Mouse (Mus musculus) naive thymus-derived CD4-positive, alpha-beta T cell, adult 2 months (primary cell): ENCODE results near the gene Hivep2.

Experiments used
- DNase-seq: peaks from one replicate; pipeline ENCODE4 v3.0.0-alpha.2; 2011; ENCODE audit warnings: low read depth

Gene Hivep2

DNA sequence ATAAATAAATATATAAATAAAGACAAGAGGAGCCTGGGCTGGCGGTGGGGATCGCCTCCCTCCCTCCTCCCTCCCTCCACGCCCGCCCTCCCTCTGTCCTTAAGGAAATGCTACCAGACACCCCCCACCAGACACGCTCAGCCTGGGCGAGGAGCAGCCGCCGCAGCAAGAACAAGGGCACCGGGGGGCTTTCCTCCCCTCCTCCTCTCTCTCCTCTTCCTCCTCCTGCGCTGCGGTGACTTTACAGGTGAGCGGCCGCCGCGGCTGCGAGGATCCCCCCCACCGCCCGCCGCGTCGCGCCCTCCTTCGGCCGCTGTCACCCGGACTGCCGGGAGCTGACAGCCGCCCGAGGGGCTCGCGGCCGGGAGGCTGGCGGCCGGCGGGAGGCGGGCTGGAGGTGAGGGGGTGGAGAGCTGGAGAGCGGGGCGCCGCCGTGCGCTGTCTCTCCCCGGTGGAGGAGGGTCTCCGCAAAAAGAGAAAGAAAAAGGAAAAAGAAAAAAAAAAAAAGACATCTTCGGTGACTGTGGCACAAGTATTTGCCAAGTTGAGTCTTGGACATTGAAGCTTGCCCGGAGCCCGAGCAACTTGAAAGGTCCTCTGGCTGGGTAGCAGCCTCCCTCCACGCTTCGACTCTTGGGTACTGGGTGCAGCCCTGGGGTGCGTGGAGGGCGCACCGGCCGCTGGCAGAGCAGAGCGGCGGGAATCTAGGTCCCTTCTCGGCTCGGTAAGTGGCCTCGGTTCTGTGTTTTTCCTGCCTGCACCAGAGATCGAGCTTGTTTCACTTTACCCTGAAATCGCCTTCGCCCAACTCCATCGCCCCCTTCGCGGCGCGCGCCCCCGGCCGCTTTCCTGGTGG is at the start of gene Hivep2:
Hivep2 (plus strand) TSS at position 102 of the 856 bp plus-strand sequence.
- peak; percentile 84 for DNase-seq

GRCm38 (mm10) chr10:13916645-13917342 is 49.1 kb upstream of the Hivep2 start:
- no peak for DNase-seq

DNA sequence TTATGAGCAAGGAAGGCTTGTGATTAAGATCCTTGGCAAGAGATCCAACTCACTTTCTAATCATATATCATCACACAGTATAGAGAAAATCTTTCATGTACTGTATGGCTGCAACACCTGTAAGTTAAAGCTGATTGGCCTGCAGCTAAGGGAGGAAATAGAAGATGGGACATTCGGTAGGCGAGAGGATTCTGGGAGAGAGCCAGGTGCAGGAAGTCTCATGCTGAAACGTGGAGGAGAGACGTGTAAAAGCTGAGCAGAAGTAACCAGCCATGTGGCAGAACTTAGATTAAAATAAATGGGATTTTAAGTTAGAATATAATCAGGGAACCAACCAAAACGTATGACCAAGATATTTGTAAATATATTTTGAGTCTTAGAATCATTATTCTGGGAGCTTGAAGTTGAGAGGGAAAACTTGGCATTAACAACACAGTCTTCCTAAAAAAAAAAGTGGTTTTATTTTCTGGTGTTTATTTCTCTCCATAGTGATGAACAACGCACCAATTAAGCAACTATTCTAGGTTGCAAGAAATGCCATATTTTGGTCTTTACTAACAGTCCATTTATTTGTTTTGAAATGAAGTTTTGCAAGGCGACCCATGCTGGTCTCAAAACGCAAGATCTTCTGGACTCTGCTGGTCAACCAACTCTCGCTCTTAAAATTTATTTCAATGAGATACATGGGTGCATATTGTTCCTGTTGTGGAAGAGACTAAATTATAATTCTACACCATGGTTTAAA is 44.1 kb upstream of the Hivep2 start:
- DNase-seq, result no peak

GRCm38 (mm10) chr10:13929306-13929705 is 36.6 kb upstream of the Hivep2 start:
- DNase-seq, result peak; percentile 24

DNA sequence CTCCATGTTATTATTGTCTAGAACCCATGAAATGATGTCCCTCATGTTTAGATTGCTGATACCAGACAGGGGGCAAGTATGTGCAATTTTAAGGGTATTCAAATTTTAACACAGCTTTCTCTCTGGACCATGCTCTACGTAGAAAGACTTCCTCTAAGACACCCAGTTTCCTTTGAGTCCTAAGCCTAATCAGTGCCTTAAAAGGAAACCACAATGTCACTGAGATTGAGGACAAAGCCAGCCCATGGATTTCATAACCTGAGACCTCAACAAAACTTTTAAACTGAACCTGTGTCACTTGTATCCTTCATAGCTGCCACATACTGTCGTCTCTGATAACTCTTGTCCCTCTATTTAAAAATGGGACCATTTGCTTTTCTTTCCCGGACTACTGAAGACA is 33.7 kb upstream of the Hivep2 start:
- no peak for DNase-seq

- no peak for DNase-seq
These were observed 32.6 kb upstream of the Hivep2 start for GRCm38 (mm10) chr10:13933320-13933719.

GRCm38 (mm10) chr10:13935646-13936045 is 30.2 kb upstream of the Hivep2 start:
- no peak for DNase-seq

DNA sequence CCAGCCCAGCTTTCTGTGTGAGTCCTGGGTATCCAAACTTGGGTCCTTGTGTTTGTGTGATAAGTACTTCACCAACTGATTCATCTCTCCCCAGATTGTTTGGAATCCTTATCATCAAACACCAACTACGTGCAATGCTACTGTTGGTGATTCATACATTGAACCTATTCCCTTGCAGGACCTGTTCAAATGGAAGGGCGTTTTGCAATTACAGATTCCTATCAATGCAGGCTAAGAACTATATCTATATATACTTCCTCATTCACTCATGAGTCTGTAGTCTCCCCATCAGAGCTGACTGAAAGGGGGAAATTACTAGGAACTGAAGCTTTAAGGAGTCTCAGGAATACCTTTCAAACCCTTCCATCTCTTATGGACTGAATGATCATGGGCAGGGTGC is 24.5 kb upstream of the Hivep2 start:
- no peak for DNase-seq

DNA sequence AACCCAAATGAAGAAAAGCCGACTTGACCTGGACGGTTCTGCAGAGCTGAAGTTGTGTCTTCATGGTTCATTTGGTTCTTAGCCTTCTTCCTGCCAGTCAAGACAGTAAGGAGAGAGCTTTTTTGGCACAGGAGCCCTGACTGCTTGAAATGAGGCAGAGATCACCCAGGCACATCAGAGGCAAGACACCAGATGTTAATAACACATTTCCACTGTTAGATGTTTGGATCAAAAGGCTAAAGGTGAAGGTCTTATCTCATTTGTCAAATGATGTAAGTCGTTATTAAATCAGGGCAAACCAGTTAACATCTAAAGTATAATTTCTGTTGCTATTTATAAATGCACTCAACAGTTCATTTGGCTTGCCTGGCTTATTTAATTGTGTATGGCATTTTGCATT is 22.2 kb upstream of the Hivep2 start:
- DNase-seq, result no peak

DNA sequence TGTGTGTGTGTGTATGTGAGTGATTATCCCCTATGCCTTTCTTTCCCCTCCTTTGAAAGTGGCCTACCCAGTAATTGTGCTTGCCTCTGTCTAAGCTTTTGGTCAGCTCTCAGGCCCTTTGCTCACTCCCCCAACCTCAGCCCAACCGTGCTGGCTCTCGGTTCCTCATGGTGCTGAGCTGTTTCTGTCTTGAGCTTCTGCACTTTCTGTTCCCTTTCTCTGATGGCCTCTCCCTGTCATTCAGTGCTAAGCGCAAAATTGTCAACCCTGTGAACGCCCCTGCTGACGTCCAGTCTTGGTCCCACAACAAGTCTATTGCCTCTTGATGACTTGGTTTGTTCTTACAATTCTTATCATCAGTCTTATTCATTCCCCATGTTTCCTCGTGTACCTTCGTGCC is 19.4 kb upstream of the Hivep2 start:
- DNase-seq, result no peak

DNA sequence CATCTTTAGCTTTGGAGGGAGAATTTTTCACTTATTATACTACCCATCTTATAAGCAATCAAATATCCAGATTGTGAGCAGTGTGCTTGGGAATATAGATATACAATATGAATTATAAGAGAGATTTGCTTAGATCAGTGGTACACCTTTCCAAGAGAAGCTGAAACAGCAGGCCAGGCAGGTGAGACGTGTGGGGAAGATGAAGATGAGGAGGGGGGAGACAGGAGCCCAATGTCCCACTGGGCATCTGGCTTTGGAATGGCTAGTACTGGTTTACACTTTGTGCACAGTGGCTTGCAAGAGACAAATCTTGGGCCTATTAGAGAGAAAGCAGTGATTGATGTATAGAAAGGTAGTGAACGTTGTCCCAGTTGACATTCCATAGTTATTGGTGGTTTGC is 2.9 kb upstream of the Hivep2 start:
- no peak for DNase-seq

- peak; percentile 53 for DNase-seq
These were observed 1.9 kb upstream of the Hivep2 start for GRCm38 (mm10) chr10:13963908-13964500.

- peak; percentile 87 for DNase-seq
These were observed 1.2 kb upstream of the Hivep2 start for GRCm38 (mm10) chr10:13964501-13965281.

DNA sequence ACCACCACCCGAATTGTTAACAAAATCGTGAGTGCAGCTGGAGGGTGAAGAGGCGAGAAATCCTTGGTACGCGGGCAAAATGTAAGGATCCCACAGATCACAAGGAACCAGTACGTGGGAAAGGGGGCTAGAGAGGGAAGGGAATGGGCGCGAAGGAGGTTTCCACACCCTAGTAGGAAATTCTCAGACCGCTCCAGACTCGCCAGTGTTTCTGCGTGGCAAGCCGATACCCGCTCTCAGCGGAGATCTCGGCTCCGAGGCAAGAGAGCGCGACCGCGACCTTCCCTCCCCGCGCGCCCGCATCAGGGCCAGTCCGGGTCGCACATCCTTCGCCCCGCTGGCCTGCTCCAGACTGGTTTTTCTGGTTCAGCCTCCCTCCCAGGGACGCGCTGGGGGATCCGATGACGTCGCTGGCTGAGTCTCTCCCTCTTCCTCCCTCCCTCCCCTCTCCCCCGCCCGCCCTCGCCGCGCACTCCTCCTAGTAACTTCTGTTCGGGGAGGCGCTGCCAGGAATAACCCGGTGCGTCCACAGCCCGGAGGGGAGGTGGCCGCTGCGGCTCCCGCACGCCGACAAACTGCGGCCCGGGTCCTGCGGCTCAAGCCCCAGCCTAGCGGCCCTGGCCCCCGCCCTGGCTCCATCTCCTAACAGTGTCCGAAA is 430 bp upstream of the Hivep2 start:
- DNase-seq, result peak; percentile 87

DNA sequence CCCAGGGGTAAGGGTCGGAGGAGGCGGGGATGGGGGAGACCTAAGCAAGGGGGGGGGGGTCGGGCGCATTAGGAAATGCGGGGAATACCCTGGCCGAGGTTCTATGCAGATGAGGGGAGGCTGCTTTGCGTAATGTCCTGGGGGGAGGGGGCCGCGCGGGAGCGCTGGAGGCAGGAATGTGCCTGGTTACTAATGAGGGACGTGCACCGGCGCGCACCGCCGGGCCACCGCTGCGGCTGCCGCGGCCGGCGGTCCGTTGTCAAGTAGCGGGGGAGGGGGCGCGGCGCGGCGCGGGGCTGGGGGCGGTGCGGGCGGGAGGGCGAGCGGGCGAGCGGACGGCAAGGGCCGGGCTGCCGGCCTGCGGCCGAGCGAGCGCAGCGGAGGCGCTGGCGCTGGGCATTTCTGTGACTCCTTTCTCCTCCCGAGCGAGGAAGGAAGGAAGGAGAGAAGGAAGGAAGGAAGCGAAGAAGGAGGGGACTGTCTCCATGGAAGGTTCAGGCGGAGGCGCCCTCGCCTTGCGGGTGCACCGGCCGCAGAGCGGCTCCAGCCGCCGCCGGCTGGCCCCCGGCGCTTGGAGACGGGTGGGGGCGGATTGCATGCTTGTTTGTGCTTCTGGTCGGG is 1.1 kb downstream of the Hivep2 start:
- DNase-seq, result no peak

DNA sequence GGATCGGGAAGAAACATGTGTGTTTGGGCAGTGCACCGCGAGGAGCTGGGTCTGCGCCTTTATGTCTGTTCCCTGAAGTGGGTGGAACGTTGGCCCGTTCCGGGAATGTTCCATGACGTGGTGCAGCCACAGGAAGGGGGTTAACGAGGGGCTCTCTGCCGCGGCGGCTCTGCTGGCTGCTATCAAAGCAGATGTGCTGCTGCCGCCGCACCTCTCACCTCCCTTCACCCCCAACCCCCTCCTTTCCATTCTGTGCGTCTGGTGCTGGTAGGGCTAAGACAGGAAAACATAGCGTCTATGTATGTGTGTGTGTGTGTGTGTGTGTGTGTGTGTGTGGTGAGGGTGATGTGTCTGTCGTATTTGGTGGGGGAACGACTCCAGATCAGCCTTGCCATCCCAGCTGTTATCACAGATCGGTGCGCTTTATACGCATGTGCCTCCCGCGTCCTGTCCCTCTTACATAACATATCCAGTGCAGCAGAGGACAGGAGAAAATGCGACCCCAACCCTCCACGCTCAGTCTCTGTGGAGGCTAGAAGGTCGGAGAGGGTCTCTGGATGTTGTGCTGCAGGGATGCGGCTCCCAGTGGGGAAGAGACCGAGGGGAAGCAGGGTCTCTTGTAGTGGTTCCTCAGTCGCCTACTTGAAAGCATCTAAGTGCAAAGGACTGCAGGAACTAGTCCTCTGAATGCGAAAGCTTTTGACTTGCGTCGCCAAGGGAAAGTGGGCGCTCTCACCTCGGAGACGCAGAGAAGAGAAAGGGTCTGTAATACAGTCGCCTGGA is 1.8 kb downstream of the Hivep2 start:
- DNase-seq, result peak; percentile 95

GRCm38 (mm10) chr10:13968234-13968555 is 2.3 kb downstream of the Hivep2 start:
- DNase-seq, result no peak

- DNase-seq, result peak; percentile 60
These were observed 3.1 kb downstream of the Hivep2 start for GRCm38 (mm10) chr10:13968989-13969388.

- peak; percentile 67 for DNase-seq
These were observed 4.4 kb downstream of the Hivep2 start for GRCm38 (mm10) chr10:13970321-13970720.

- no peak for DNase-seq
These were observed 5.4 kb downstream of the Hivep2 start for GRCm38 (mm10) chr10:13971268-13971667.
